Comparison of ENCODE assay signal across 1 mouse cellular context in genomic region chr10:75832272-75832895, GRCm38 (mm10).
TF ChIP-seq lines count a peak whose summit lies in the region.

No protein-coding gene starts in this region.

TF ChIP-seq in C2C12, 6 proteins besides CTCF, POLR2A, EP300 and RAD21 (continued from another document):
- TF ChIP-seq MAX (IDR thresholded peaks at IDR 0.05) (no peak), MYOD1 (IDR thresholded peaks at IDR 0.05; ENCODE audit: control insufficient read depth, insufficient read length, low read depth) (no peak), MYOG (IDR thresholded peaks at IDR 0.05; ENCODE audit: control insufficient read depth, extremely low read depth, insufficient read length) (no peak), CEBPB (IDR thresholded peaks at IDR 0.05; ENCODE audit: low read depth) (no peak), FOSL1 (IDR thresholded peaks at IDR 0.05; ENCODE audit: insufficient read depth, low read length, poor library complexity, severe bottlenecking) (no peak)
